Mouse (Mus musculus) liver, embryonic 14.5 days (tissue): ENCODE measurements around the gene Dock2. TPM values are rescaled to one million over a fixed set of nuclear protein-coding genes. Genes with fewer than 3 reads are reported as not detected.

Source experiments
- ATAC-seq: fragments of 200-750 bp; cut with Nextera tagmentation; 2 replicates; pipeline ENCODE4 v1.8.0; 2017; ENCODE audit warnings: moderate number of reproducible peaks, mild to moderate bottlenecking, moderate library complexity; ENCODE audit not compliant: insufficient read depth
- DNase-seq, 3 experiments: peaks; one replicate each; pipeline ENCODE4 v3.0.0-alpha.2; 2012 to 2013; ENCODE audit warnings: low read depth in 3 of 3, low spot score in 3 of 3
- H3K27ac ChIP-seq: fragments of 300-500 bp; sonication (generic); 2 replicates; pipeline ENCODE4 v1.5.1; 2014; ENCODE audit warnings: moderate library complexity, mild to moderate bottlenecking, control low read depth, inconsistent platforms
- H3K27me3 ChIP-seq: fragments of 300-500 bp; sonication (generic); 2 replicates; pipeline ENCODE4 v1.6.1; 2014; ENCODE audit warnings: mild to moderate bottlenecking, low read length, moderate library complexity; ENCODE audit not compliant: control insufficient read depth, insufficient read depth
- H3K36me3 ChIP-seq: fragments of 300-500 bp; sonication (generic); replicated peaks from 2 replicates; pipeline ENCODE4 v1.6.1; 2014; ENCODE audit warnings: low read depth; ENCODE audit not compliant: control insufficient read depth, insufficient read depth
- H3K4me1 ChIP-seq, 2 experiments: fragments of 200-500 bp in 1 of 2; fragments of 300-500 bp in 1 of 2; sonication (generic) in 1 of 2; replicated peaks; 2 replicates each; pipeline ENCODE4 v1.6.1; 2012 to 2014; ENCODE audit warnings: antibody characterized with exemption in 1 of 2, inconsistent platforms in 1 of 2, low read length in 1 of 2; ENCODE audit not compliant: control insufficient read depth in 2 of 2, insufficient read depth in 2 of 2
- H3K4me2 ChIP-seq: fragments of 300-500 bp; sonication (generic); 2 replicates; pipeline ENCODE4 v1.6.1; 2014; ENCODE audit warnings: low read depth, mild to moderate bottlenecking, control low read depth, moderate library complexity
- H3K4me3 ChIP-seq, 2 experiments: fragments of 200-500 bp in 1 of 2; fragments of 300-500 bp in 1 of 2; sonication (generic) in 1 of 2; 2 replicates each; pipeline ENCODE4 v1.5.1; 2012 to 2014; ENCODE audit warnings: low read depth in 2 of 2, low read length in 2 of 2, mild to moderate bottlenecking in 2 of 2, control low read depth in 1 of 2, inconsistent platforms in 1 of 2, moderate library complexity in 1 of 2; ENCODE audit not compliant: insufficient read depth in 1 of 2
- H3K9ac ChIP-seq: fragments of 300-500 bp; sonication (generic); replicated peaks from 2 replicates; pipeline ENCODE4 v1.6.1; 2014; ENCODE audit warnings: mild to moderate bottlenecking, control low read depth, moderate library complexity
- H3K9me3 ChIP-seq: fragments of 300-500 bp; sonication (generic); 2 replicates; pipeline ENCODE4 v1.6.1; 2016; ENCODE audit warnings: low read length, mixed read lengths; ENCODE audit not compliant: control insufficient read depth
- CTCF ChIP-seq: IDR thresholded peaks from 2 replicates; pipeline ENCODE4 v1.5.1; 2016; ENCODE audit warnings: antibody characterized with exemption, low read depth, control low read depth
- EP300 ChIP-seq: IDR thresholded peaks from 2 replicates; pipeline ENCODE4 v1.6.1; 2016; ENCODE audit warnings: antibody characterized with exemption, low read depth
- WGBS: fragments of 180-500 bp; shearing (Covaris S2); extraction: QIAGEN DNeasy Blood & Tissue Kit; methylation state at CpG from one replicate; pipeline ENCODE4 v1.1.7; 2014; ENCODE audit not compliant: insufficient replicate concordance; 5-methylcytosine and 5-hydroxymethylcytosine counted together
- polyA plus RNA-seq, 2 experiments: library from polyadenylated mRNA; depleted of rRNA in 1 of 2; stranded (reverse) in 1 of 2; unstranded in 1 of 2; fragments of >200 nt; fragmentation: Nextera tagmentation in 1 of 2; extraction: Ambion mirVana in 1 of 2; gene quantifications; 2 replicates each; pipeline versions ENCODE4 v1.2.1 to v1.2.3; 2012 to 2014

Gene Dock2
- polyA plus RNA-seq, 2 experiments: 2.1 to 2.6 TPM

DNA sequence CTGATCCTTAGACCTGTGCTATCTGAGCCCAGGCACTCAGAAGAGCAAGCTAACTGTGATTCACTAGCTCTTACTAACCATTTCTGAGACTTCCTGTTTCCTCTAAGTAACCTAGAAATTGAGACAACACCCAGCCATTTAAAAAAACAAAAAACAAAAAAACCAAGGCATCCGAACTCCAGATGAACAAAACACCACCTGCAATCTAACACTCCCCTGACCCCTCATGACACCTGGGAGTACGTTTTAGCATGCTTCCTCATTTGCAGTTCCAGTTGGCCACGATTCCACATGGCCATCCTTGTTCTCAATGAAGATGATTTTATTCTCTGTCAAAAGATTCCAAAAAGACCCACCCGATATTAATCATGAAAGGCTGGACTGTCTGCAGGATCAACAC is 13.0 kb downstream of the Dock2 start:
- Histone ChIP-seq H3K4me2 (no peak overlapping the region), H3K4me3 (no peak overlapping the region), H3K27ac (no peak overlapping the region), H3K9me3 (no peaks in the 10 kb centered on the region), H3K9ac (no peak overlapping the region), H3K27me3 (no peaks in the 10 kb centered on the region), H3K4me1 (peaks cover 0 to 8% of the 10 kb centered on the region in 2 experiments; a peak in 2 of 4 replicates), H3K36me3 (no peaks in the 10 kb centered on the region)
- no peak for DNase-seq
- ATAC-seq: no peak
- no peak for TF ChIP-seq EP300
- no peak for TF ChIP-seq CTCF
- WGBS: 41% methylated on average over 4 of the region's 4 CpGs

DNA sequence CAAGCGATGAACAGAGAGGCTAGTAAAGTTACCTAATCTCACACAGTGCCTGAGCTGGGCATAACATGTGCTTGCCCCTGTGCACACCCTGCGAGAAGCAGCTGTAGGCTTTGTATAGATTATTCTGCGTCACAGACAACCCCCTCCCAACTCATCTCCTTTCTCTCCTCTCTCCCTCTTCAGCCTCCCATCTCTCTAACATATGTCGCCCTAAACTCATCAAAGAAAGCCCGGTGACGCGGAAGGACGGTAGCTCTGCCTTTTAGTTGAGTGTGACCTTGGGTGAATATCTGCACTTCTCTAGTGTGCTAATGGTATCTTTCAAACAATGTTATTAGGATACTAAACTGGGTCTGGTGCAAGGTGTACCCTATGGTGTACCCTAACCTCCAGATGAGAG is 13.7 kb downstream of the Dock2 start:
- no peak overlapping the region for H3K27ac ChIP-seq
- no peak overlapping the region for H3K4me2 ChIP-seq
- H3K36me3 ChIP-seq: no peaks in the 10 kb centered on the region
- H3K27me3 ChIP-seq: no peaks in the 10 kb centered on the region
- no peaks in the 10 kb centered on the region for H3K9me3 ChIP-seq
- H3K9ac ChIP-seq: no peak overlapping the region
- no peak for ATAC-seq
- H3K4me3 ChIP-seq: no peak overlapping the region
- 75% methylated on average over 8 of the region's 8 CpGs for WGBS
- TF ChIP-seq CTCF: no peak
- peaks cover 0 to 8% of the 10 kb centered on the region in 2 experiments; a peak in 2 of 4 replicates for H3K4me1 ChIP-seq
- no peak for DNase-seq

DNA sequence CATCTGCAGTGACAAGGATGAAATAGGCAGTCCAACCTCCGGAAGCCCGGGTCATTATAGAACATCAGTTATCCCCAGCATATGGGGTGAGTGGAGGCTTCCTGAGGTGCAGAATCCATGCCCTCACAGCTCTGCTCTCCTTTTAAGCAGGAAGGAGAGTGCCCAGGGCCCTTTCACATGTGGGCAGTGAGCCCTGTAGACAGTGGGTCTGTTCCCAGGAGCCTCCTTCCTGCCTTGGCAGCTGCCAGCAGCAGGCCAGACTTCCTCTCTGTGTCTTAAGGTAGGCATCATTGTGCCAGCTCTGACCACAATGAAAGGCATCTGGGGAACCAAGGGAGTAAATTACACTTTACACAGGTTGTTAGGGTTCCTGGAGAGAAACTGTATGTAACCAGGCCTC is 14.3 kb downstream of the Dock2 start:
- Histone ChIP-seq H3K4me3 (no peak overlapping the region), H3K9ac (no peak overlapping the region), H3K9me3 (no peaks in the 10 kb centered on the region), H3K36me3 (no peaks in the 10 kb centered on the region), H3K4me1 (peaks cover 0 to 8% of the 10 kb centered on the region in 2 experiments; a peak in 2 of 4 replicates), H3K27ac (no peak overlapping the region), H3K4me2 (no peak overlapping the region), H3K27me3 (no peaks in the 10 kb centered on the region)
- WGBS: 76% methylated on average over 2 of the region's 2 CpGs
- no peak for TF ChIP-seq EP300
- TF ChIP-seq CTCF: no peak
- DNase-seq: no peak
- no peak for ATAC-seq

DNA sequence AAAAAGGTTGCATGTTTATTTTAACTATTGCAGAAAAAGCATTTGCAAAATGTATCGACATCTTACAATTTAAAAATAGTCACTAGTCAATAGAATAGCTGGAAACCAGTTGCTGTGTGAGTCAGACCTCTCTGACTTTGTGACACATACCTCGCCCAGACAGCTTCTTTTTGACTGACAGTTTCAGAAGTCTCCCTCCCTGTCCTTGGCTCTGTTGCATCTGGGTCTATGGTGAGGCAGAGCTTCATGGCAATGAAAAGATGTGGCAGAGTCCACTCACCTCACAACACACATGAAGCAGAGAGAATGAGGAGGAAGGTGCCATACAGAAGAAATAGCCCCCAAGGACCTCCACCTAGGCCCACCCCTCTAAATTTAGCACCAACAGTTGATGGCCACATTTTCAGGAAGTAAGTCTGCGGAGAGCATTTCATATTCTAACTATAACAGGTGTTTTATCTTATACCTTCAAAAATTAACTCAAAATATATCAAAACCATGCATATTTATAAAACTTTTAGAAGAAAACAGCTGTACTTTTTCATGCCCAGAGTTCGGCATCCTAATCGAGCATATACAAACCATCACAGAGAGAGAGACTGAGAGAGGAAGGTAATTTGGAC is 19.8 kb downstream of the Dock2 start:
- H3K27me3 ChIP-seq: no peaks in the 10 kb centered on the region
- no peaks in the 10 kb centered on the region for H3K36me3 ChIP-seq
- no peak overlapping the region for H3K4me2 ChIP-seq
- ATAC-seq: no peak
- no peak overlapping the region for H3K4me3 ChIP-seq
- no peak overlapping the region for H3K9ac ChIP-seq
- DNase-seq: no peak
- H3K27ac ChIP-seq: no peak overlapping the region
- H3K4me1 ChIP-seq: no peaks in the 10 kb centered on the region
- TF ChIP-seq EP300: no peak
- H3K9me3 ChIP-seq: no peaks in the 10 kb centered on the region
- 49% methylated on average over 5 of the region's 5 CpGs for WGBS

DNA sequence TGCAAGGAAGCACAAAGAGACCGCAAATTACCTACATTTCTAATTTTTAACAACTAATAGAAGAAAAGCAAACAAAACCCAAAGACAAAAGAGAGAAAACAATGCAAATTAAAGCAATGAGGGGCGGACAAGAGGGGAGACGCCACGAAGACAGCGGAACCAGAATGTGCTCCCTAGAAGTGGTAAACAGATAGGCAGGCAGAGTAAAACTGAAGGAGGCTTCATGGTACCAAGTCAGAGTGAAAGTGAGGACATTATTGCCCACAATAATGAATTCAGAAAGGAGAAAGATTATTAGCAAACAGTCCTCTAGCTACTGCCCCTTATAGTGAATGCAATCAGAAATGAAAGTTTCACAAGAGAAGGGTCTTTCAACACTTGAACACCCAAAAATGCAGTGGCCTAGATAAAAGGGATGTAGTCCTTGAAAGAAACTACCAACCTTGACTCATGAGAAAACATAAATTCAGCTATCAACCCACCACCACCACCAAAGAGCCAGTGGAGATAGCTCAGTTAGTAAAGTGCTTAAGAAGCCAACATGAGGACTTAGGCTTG is 21.0 kb downstream of the Dock2 start:
- Histone ChIP-seq H3K36me3 (no peaks in the 10 kb centered on the region), H3K4me3 (no peak overlapping the region), H3K27ac (no peak overlapping the region), H3K9me3 (no peaks in the 10 kb centered on the region), H3K9ac (no peak overlapping the region), H3K4me1 (no peaks in the 10 kb centered on the region), H3K27me3 (no peaks in the 10 kb centered on the region), H3K4me2 (no peak overlapping the region)
- DNase-seq: no peak
- TF ChIP-seq EP300: no peak
- no peak for TF ChIP-seq CTCF
- no peak for ATAC-seq
- 76% methylated on average over 5 of the region's 5 CpGs for WGBS
